Mouse (Mus musculus): ENCODE results near the gene Kcnk12.

GRCm38 (mm10) chr17:87785721-87786120, 12.1 kb downstream of the Kcnk12 start:
- TF ChIP-seq HCFC1 (IDR thresholded peaks at IDR 0.05; ENCODE audit: low read depth, low read length): no peak
- no peak for TF ChIP-seq CTCF (IDR thresholded peaks at IDR 0.05 in 2 of 3, conservative IDR thresholded peaks at IDR 0.05 in 1 of 3; ENCODE audit: control insufficient read depth in 1 of 3, insufficient read depth in 1 of 3, low read depth in 2 of 3, low read length in 3 of 3, poor library complexity in 1 of 3, severe bottlenecking in 1 of 3)
- no peak for TF ChIP-seq POLR2A (IDR thresholded peaks at IDR 0.05; ENCODE audit: control insufficient read depth in 1 of 2, insufficient read depth in 1 of 2, low read depth in 1 of 2, low read length in 2 of 2, poor library complexity in 1 of 2)
- TF ChIP-seq MEF2A (IDR thresholded peaks at IDR 0.05; ENCODE audit: extremely low read depth, insufficient replicate concordance, low read depth, low read length, poor library complexity, severe bottlenecking): no peak
- no peak for TF ChIP-seq ZKSCAN1 (IDR thresholded peaks at IDR 0.05; ENCODE audit: low read depth, low read length)
- no peak for TF ChIP-seq MAZ (IDR thresholded peaks at IDR 0.05; ENCODE audit: low read depth, low read length)
- TF ChIP-seq EP300 (IDR thresholded peaks at IDR 0.05; ENCODE audit: low read depth in 1 of 2, low read length in 2 of 2): no peak
- TF ChIP-seq MAX (IDR thresholded peaks at IDR 0.05; ENCODE audit: low read length): no peak
- TF ChIP-seq ZC3H11A (IDR thresholded peaks at IDR 0.05; ENCODE audit: low read depth, low read length): no peak
- TF ChIP-seq TCF12 (IDR thresholded peaks at IDR 0.05; ENCODE audit: low read depth, low read length): no peak
- TF ChIP-seq POLR2AphosphoS2 (IDR thresholded peaks at IDR 0.05; ENCODE audit: low read length): no peak
- TF ChIP-seq MYB (IDR thresholded peaks at IDR 0.05; ENCODE audit: low read depth, low read length): no peak
- no peak for TF ChIP-seq TBP (IDR thresholded peaks at IDR 0.05; ENCODE audit: low read depth, low read length)
- no peak for TF ChIP-seq USF1 (IDR thresholded peaks at IDR 0.05; ENCODE audit: low read depth, low read length)
